Mouse (Mus musculus): ENCODE data around the gene Kdr. TPM values are rescaled to one million over a fixed set of nuclear protein-coding genes. Genes with fewer than 3 reads are reported as not detected.

The Kdr gene
- total and polyA plus RNA-seq, 2 experiments from 2014 or later: 12.9 to 20.1 TPM

GRCm38 (mm10) chr5:75977441-75978373 lies 551 bp downstream of the Kdr start:
- H3K36me3 ChIP-seq (ENCODE audit: insufficient read depth, low read length): no peaks in the 10 kb centered on the region
- peak overlapping the region; percentile 61 for H3K27ac ChIP-seq
- 0 out of 2 replicates have a peak, but pooled peaks cover 5% of the 10 kb centered on the region for H3K4me1 ChIP-seq (ENCODE audit: insufficient read depth, low read length)
- peak overlapping the region; percentile 66 for H3K4me3 ChIP-seq (ENCODE audit: low read length)
- H3K27me3 ChIP-seq (ENCODE audit: insufficient read depth, low read length): peaks cover 2% of the 10 kb centered on the region; the same call in 1 of the 2 replicates
- DNase-seq (ENCODE audit: low spot score) (peak; percentile 57), ATAC-seq (peak; percentile 65)
- no peak for TF ChIP-seq CTCF (IDR thresholded peaks at IDR 0.05; ENCODE audit: low read depth)
- peak overlapping the region; percentile 100 for H3K4me2 ChIP-seq (ENCODE audit: low read depth, low read length)
- peak overlapping the region; percentile 61 for H3K9ac ChIP-seq (replicated peaks; ENCODE audit: low read length)
- 2% methylated on average over 54 of the region's 54 CpGs for WGBS
- H3K9me3 ChIP-seq (ENCODE audit: low read length): no peaks in the 10 kb centered on the region

GRCm38 (mm10) chr5:75976696-75977095 lies 1.6 kb downstream of the Kdr start:
- Histone ChIP-seq H3K4me3 (ENCODE audit: low read length) (peak overlapping the region; percentile 12; the same call in 1 of the 2 replicates), H3K27ac (no peak overlapping the region), H3K9me3 (ENCODE audit: low read length) (no peaks in the 10 kb centered on the region), H3K27me3 (ENCODE audit: insufficient read depth, low read length) (peaks cover 2% of the 10 kb centered on the region; the same call in 1 of the 2 replicates), H3K4me1 (ENCODE audit: insufficient read depth, low read length) (0 out of 2 replicates have a peak, but pooled peaks cover 5% of the 10 kb centered on the region), H3K36me3 (ENCODE audit: insufficient read depth, low read length) (no peaks in the 10 kb centered on the region), H3K9ac (replicated peaks; ENCODE audit: low read length) (no peak overlapping the region), H3K4me2 (ENCODE audit: low read depth, low read length) (peak overlapping the region; percentile 100; the same call in 1 of the 2 replicates)
- DNase-seq (ENCODE audit: low spot score) (no peak), ATAC-seq (no peak)
- WGBS: 34% methylated on average over 9 of the region's 9 CpGs
- no peak for TF ChIP-seq CTCF (IDR thresholded peaks at IDR 0.05; ENCODE audit: low read depth)

GRCm38 (mm10) chr5:75975398-75975797 lies 2.9 kb downstream of the Kdr start:
- no peak overlapping the region for H3K4me2 ChIP-seq (ENCODE audit: low read depth, low read length)
- 0 out of 2 replicates have a peak, but pooled peaks cover 5% of the 10 kb centered on the region for H3K4me1 ChIP-seq (ENCODE audit: insufficient read depth, low read length)
- no peak overlapping the region for H3K9ac ChIP-seq (replicated peaks; ENCODE audit: low read length)
- no peak overlapping the region for H3K27ac ChIP-seq
- ATAC-seq (no peak), DNase-seq (ENCODE audit: low spot score) (no peak)
- peaks cover 2% of the 10 kb centered on the region; the same call in 1 of the 2 replicates for H3K27me3 ChIP-seq (ENCODE audit: insufficient read depth, low read length)
- no peak for TF ChIP-seq CTCF (IDR thresholded peaks at IDR 0.05; ENCODE audit: low read depth)
- WGBS: 26% methylated on average over 5 of the region's 5 CpGs
- no peak overlapping the region for H3K4me3 ChIP-seq (ENCODE audit: low read length)
- H3K36me3 ChIP-seq (ENCODE audit: insufficient read depth, low read length): no peaks in the 10 kb centered on the region
- H3K9me3 ChIP-seq (ENCODE audit: low read length): no peaks in the 10 kb centered on the region

- Histone ChIP-seq H3K4me1 (ENCODE audit: insufficient read depth, low read length) (0 out of 2 replicates have a peak, but pooled peaks cover 5% of the 10 kb centered on the region), H3K9ac (replicated peaks; ENCODE audit: low read length) (no peak overlapping the region), H3K9me3 (ENCODE audit: low read length) (no peaks in the 10 kb centered on the region), H3K27me3 (ENCODE audit: insufficient read depth, low read length) (peaks cover 2% of the 10 kb centered on the region; the same call in 1 of the 2 replicates), H3K4me3 (ENCODE audit: low read length) (no peak overlapping the region), H3K4me2 (ENCODE audit: low read depth, low read length) (0 out of 2 replicates have a peak overlapping the region, but pooled peaks have one; percentile 5), H3K27ac (no peak overlapping the region), H3K36me3 (ENCODE audit: insufficient read depth, low read length) (no peaks in the 10 kb centered on the region)
- DNase-seq (ENCODE audit: low spot score) (no peak), ATAC-seq (no peak)
- TF ChIP-seq CTCF (IDR thresholded peaks at IDR 0.05; ENCODE audit: low read depth): no peak
- WGBS: 42% methylated on average over 7 of the region's 7 CpGs
Measured at GRCm38 (mm10) chr5:75974543-75975130, 3.6 kb downstream of the Kdr start.

- H3K27me3 ChIP-seq (ENCODE audit: insufficient read depth, low read length): 0 out of 2 replicates have a peak, but pooled peaks cover 2% of the 10 kb centered on the region
- no peaks in the 10 kb centered on the region for H3K4me1 ChIP-seq (ENCODE audit: insufficient read depth, low read length)
- H3K27ac ChIP-seq: no peak overlapping the region
- 48% methylated on average over 3 of the region's 3 CpGs for WGBS
- DNase-seq (ENCODE audit: low spot score): no peak
- ATAC-seq: no peak
- no peak overlapping the region for H3K4me3 ChIP-seq (ENCODE audit: low read length)
- H3K9me3 ChIP-seq (ENCODE audit: low read length): no peaks in the 10 kb centered on the region
- TF ChIP-seq CTCF (IDR thresholded peaks at IDR 0.05; ENCODE audit: low read depth): no peak
- no peak overlapping the region for H3K9ac ChIP-seq (replicated peaks; ENCODE audit: low read length)
- no peak overlapping the region for H3K4me2 ChIP-seq (ENCODE audit: low read depth, low read length)
- no peaks in the 10 kb centered on the region for H3K36me3 ChIP-seq (ENCODE audit: insufficient read depth, low read length)
Measured at GRCm38 (mm10) chr5:75969887-75970286, 8.4 kb downstream of the Kdr start.

GRCm38 (mm10) chr5:75962558-75962957 lies 15.7 kb downstream of the Kdr start:
- TF ChIP-seq CTCF (IDR thresholded peaks at IDR 0.05; ENCODE audit: low read depth): no peak
- no peak overlapping the region for H3K9ac ChIP-seq (replicated peaks; ENCODE audit: low read length)
- DNase-seq (ENCODE audit: low spot score) (no peak), ATAC-seq (no peak)
- no peaks in the 10 kb centered on the region for H3K9me3 ChIP-seq (ENCODE audit: low read length)
- H3K4me2 ChIP-seq (ENCODE audit: low read depth, low read length): no peak overlapping the region
- no peaks in the 10 kb centered on the region for H3K4me1 ChIP-seq (ENCODE audit: insufficient read depth, low read length)
- WGBS: 75% methylated on average over 12 of the region's 12 CpGs
- no peaks in the 10 kb centered on the region for H3K36me3 ChIP-seq (ENCODE audit: insufficient read depth, low read length)
- no peak overlapping the region for H3K4me3 ChIP-seq (ENCODE audit: low read length)
- no peaks in the 10 kb centered on the region for H3K27me3 ChIP-seq (ENCODE audit: insufficient read depth, low read length)
- H3K27ac ChIP-seq: no peak overlapping the region
